ENCODE assay signal across 8 mouse cellular contexts in the genomic region with DNA sequence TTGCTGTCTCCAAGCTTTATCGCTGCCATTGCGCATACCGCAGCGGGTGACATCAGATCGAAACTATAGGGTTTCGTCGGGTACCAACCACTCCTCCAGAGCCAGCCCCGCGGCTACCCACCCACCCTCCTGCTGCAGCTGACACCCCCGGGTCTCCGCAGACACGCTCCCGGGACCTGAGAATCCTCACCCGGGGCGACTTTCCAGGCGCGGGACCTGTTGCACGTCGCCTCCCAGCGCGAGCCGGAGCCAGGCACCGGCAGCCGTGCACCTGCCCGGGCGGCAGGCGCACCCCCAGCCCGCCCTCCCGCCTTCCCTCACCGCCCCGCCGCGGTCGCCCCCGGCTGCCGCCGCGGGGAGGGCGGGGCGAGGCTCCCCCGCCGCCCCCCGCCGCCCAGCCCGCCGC.
DNase-seq lines count a peak whose midpoint lies in the region; ATAC-seq and TF ChIP-seq lines count a peak whose summit lies in the region.

No protein-coding gene starts in this region.

- intact Hi-C loops in gastrocnemius, postnatal 14 days (cut with DNase I; ENCODE audit: low total_unique reads) = no loop called here

- 0 out of 2 replicates have a peak, but pooled peaks cover 14% of the 10 kb centered on the region for H3K4me1 ChIP-seq in kidney, postnatal 0 days (replicated peaks; ENCODE audit: insufficient read depth, low read length)
- H3K4me1 ChIP-seq in midbrain, embryonic 10.5 days = peaks cover 58% of the 10 kb centered on the region

- H3K4me3 ChIP-seq in kidney, postnatal 0 days (replicated peaks; ENCODE audit: low read depth, low read length) = peak overlapping the region; percentile 88
- H3K4me3 ChIP-seq in midbrain, embryonic 10.5 days = peak overlapping the region; percentile 94

- under 1% methylated on average over 43 of the region's 46 CpGs for WGBS in kidney, postnatal 0 days
- WGBS in midbrain, embryonic 10.5 days = under 1% methylated on average over 27 of the region's 46 CpGs

- peak overlapping the region; percentile 58 for H3K4me2 ChIP-seq in kidney, postnatal 0 days (ENCODE audit: low read length)

- no peaks in the 10 kb centered on the region for H3K27me3 ChIP-seq in kidney, postnatal 0 days (ENCODE audit: insufficient read depth, low read length)
- no peaks in the 10 kb centered on the region for H3K27me3 ChIP-seq in midbrain, embryonic 10.5 days (ENCODE audit: low read depth, poor library complexity, severe bottlenecking)

- H3K27ac ChIP-seq in kidney, postnatal 0 days = peak overlapping the region; percentile 95
- peak overlapping the region; percentile 98 for H3K27ac ChIP-seq in midbrain, embryonic 10.5 days (replicated peaks)

- H3K9ac ChIP-seq in kidney, postnatal 0 days (ENCODE audit: low read depth, low read length) = peak overlapping the region; percentile 89

- no peaks in the 10 kb centered on the region for H3K9me3 ChIP-seq in kidney, postnatal 0 days (replicated peaks; ENCODE audit: low read length)
- no peaks in the 10 kb centered on the region for H3K9me3 ChIP-seq in midbrain, embryonic 10.5 days (replicated peaks)

- TF ChIP-seq CTCF in kidney, postnatal 0 days (IDR thresholded peaks at IDR 0.05; ENCODE audit: low read depth) = no peak

- DNase-seq in CD4-positive, CD25-positive, alpha-beta regulatory T cell, adult 2 months (ENCODE audit: low read depth, low spot score) = peak; percentile 13
- peak; percentile 27 for DNase-seq in urinary bladder, postnatal 25 days (ENCODE audit: low spot score)
- DNase-seq in urinary bladder, postnatal 4 days (ENCODE audit: low spot score in 2 of 2) = no peak
- DNase-seq in gastrocnemius, postnatal 14 days = peak; percentile 36
- peak; percentile 49 for DNase-seq in kidney, postnatal 0 days (ENCODE audit: low spot score)
- peak; percentile 61 for DNase-seq in midbrain, embryonic 10.5 days (ENCODE audit: low spot score)
- no peak for DNase-seq in yolk sac, embryonic 10.5 days (ENCODE audit: low spot score)

- H3K36me3 ChIP-seq in kidney, postnatal 0 days (ENCODE audit: insufficient read depth, low read length) = no peaks in the 10 kb centered on the region
- no peaks in the 10 kb centered on the region for H3K36me3 ChIP-seq in midbrain, embryonic 10.5 days

- no peak for ATAC-seq in CD4-positive, CD25-positive, alpha-beta regulatory T cell, adult 4 months
- peak; percentile 18 for ATAC-seq in kidney, postnatal 0 days (replicated peaks; ENCODE audit: low FRiP score, low read depth)

Comparison
In these comparisons a context has a peak if more than half of its experiments do, and no peak if none do; other contexts are left out.
1. DNase-seq: peak in CD4-positive, CD25-positive, alpha-beta regulatory T cell, adult 2 months (single experiment), urinary bladder, postnatal 25 days (single experiment), gastrocnemius, postnatal 14 days (single experiment), kidney, postnatal 0 days (single experiment) and midbrain, embryonic 10.5 days (single experiment); none in urinary bladder, postnatal 4 days (0 of 2) and yolk sac, embryonic 10.5 days (single experiment).